Mouse (Mus musculus) Patski (cell line): Measurements from ENCODE around the gene Dip2b. TPM values are rescaled to one million over a fixed set of nuclear protein-coding genes. Genes with fewer than 3 reads are reported as not detected.

Experiments
- ATAC-seq: fragments of 100-300 bp; one replicate; pipeline ENCODE4 v1.8.0; 2021
- CTCF ChIA-PET: fragments of 350-600 bp; sonication (Branson Sonifier 250); formaldehyde crosslinking; loops from one replicate; lab custom pipeline; 2022; ENCODE audit warnings: inconsistent platforms; lab: Charles Lee
- POLR2A ChIA-PET: fragments of 350-600 bp; sonication (Branson Sonifier 250); formaldehyde crosslinking; loops from one replicate; lab custom pipeline; 2022; ENCODE audit warnings: antibody characterized with exemption, inconsistent platforms; lab: Charles Lee
- DNase-seq: peaks from one replicate; pipeline ENCODE4 v3.0.0-alpha.2; 2011; ENCODE audit warnings: low read depth, low spot score
- H3K27me3 ChIP-seq: fragments of 371-371 bp; one replicate; pipeline ENCODE4 v1.5.1; 2021
- CTCF ChIP-seq: fragments of 100-300 bp; IDR thresholded peaks from one replicate; pipeline ENCODE4 v1.5.1; 2021
- in situ Hi-C: fragments of 300-500 bp; cut with MboI; formaldehyde crosslinking; loops from 3 replicates; pipeline ENCODE4 v1.11.1; 2018; ENCODE audit warnings: low pct_unique_long_range_greater_than_20kb, mixed read lengths
- polyA plus RNA-seq: library from polyadenylated mRNA; unstranded; gene quantifications from one replicate; pipeline ENCODE4 v1.2.3, GENCODE M21; 2021

Dip2b gene
- polyA plus RNA-seq, 1 experiment from 2014 or later, result 13.8 TPM

DNA sequence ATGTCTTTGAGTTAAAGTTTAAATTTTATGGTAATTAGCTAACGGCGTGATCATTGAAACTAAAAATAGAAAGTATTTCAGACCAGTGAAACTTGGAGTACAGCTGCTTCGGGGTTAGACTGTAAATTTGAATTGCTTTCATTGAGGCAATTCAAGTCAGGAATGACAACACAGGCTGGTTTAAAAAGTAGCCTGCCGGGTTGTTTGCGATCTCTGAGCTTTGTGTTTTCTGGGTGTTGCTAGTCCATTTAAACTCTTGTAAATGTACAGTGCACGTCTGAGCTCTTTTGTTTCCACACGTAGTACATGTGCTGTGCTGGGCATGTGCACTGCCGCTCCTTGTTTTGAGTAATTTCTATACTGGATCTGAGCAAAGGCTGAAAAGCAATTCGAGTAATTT, 28.2 kb downstream of the Dip2b start:
- POLR2A ChIA-PET, result interaction anchor here (1.0 kb wide), 1 partner anchor 21 kb away, joined by 3 read pairs; no protein-coding TSS in a partner anchor
- in situ Hi-C loops, result no loop called here
- H3K27me3 ChIP-seq, result no peaks in the 10 kb centered on the region
- no peak for TF ChIP-seq CTCF
- CTCF ChIA-PET, result interaction anchor here (0.9 to 2.1 kb wide), 6 partner anchors 11 to 40 kb away, joined by 3 to 10 read pairs (median 4); partner anchors contain the start of gene Dip2b
- ATAC-seq (no peak), DNase-seq (no peak)

DNA sequence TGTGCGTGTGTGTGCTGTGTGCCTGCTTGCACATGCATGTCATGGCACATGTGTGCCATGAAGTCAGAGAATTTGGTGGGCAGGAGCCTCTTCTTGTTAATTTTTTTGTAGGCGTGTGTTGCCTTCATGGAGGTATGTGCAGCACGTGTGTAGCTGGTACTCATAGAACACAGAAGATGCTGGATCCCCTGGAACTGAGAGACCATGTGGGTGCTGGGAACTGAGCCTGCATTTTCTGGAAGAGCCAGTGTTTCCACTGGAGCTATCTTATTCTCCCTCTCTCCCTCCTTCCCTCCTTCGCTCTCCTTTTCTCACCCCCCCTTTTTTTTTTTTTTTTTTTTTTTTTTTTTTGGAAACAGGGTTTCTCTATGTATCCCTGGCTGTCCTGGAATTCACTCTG, 30.6 kb downstream of the Dip2b start:
- TF ChIP-seq CTCF, result no peak
- DNase-seq (no peak), ATAC-seq (no peak)
- H3K27me3 ChIP-seq, result no peaks in the 10 kb centered on the region
- ChIA-PET POLR2A (no interaction called here), CTCF (no interaction called here)
- in situ Hi-C loops, result no loop called here

DNA sequence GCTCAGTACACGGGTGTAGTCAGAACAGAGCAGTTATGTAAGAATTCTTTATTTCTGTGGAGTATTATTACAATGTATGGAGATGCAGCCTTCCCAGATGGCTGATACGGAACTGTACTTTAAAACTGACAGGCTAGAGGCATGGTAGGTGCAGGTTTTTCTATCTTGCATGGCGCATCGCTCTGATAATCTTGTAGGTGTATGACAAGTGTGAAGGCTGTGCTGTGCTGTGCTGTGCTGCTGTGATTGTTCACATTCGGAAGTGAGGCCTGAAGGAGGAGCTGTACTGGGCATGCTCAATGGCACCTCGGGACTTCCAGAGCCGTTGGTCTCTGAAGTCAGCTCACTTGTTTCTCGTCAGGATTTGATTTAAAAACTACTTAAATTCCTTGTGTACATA, 31.6 kb downstream of the Dip2b start:
- ChIA-PET POLR2A (no interaction called here), CTCF (interaction anchor here (1.0 kb wide), 1 partner anchor 18 kb away, joined by 4 read pairs; no protein-coding TSS in a partner anchor)
- TF ChIP-seq CTCF, result no peak
- ATAC-seq (no peak), DNase-seq (no peak)
- in situ Hi-C loops, result no loop called here
- no peaks in the 10 kb centered on the region for H3K27me3 ChIP-seq

DNA sequence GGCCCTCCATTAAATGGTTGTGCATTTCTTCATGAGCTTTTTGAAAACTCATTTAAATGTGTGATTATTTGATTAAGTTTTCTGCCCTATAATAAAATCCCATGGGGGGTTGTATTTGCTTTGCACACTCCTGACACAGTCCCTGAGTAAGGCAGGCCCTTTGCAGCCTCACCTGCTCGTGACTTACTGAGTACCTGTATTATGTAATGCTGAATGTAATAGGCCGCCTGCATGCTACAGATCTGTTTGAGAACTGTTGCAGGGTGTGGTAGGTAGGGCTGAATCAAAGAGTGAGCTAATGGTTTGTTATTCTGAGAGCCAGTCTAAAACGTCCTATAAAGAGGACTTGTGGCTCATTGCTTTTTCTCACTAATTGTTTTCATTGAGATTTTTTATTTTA, 33.4 kb downstream of the Dip2b start:
- DNase-seq (no peak), ATAC-seq (no peak)
- ChIA-PET CTCF (interaction anchor here (1.2 to 2.6 kb wide), 2 partner anchors 15 kb away, joined by 3 to 8 read pairs; no protein-coding TSS in a partner anchor), POLR2A (no interaction called here)
- no peak for TF ChIP-seq CTCF
- H3K27me3 ChIP-seq, result no peaks in the 10 kb centered on the region
- in situ Hi-C loops, result no loop called here

DNA sequence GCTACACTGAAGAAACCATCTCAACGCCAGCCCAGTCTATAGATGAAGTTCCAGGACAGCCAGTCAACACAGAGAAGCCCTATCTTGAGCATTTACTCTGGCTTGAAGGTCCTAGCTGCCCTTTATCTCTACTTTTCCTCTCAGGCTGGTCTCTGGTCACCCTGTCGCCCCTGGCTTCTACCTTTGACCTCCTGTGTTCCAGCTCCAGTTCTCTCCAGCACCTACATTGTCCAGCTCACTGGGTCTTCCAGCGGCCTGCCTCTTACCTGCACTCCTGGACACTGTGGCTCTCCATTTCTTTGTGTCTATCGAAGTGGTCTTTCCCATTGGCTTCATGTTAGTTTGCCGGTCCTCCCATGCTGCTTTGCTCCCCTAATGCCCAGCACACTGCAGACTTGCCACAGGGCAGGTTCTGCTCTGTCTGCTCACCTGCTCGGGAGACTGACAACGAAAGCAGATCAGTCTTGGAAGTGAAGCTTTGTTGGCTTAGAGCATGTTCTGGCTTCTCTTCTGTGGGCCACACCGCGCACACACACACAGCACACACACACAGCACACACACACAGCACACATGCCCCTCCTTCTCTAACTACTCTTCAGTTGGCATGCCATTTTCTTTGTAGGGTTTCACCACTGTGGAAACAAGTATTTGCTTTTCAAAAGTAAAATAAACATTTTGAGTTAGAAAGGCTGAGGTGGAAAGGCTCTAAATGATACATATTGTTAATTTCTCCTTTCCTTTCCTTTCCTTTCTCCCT, 35.4 kb downstream of the Dip2b start:
- ChIA-PET CTCF (interaction anchor here (1.1 to 2.6 kb wide), 3 partner anchors 10 to 13 kb away, joined by 3 to 8 read pairs (median 4); no protein-coding TSS in a partner anchor), POLR2A (interaction anchor here (1.2 kb wide), 1 partner anchor 35 kb away, joined by 3 read pairs; no protein-coding TSS in a partner anchor)
- ATAC-seq, result no peak
- no peak for DNase-seq
- in situ Hi-C loops, result no loop called here
- TF ChIP-seq CTCF, result no peak
- no peaks in the 10 kb centered on the region for H3K27me3 ChIP-seq

DNA sequence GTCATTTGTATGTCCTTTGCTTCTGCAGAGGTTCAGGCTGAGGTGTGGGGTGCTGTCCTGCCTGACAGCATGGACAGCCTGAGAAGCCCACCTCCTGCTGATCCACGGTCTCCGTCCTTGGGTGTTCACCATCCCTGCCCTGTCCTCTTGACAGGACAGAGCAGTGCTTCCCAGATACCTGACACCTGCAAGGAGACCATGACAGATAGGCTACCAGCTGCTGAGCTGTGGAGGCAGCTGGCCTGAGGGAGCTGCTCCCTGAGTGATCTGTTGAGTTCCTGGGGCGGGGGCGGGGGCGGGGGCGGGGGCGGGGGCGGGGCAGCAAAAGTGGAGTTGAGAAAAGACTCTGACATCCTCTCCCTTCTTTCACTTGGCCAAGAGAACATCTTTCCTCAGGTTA, 36.3 kb downstream of the Dip2b start:
- CTCF ChIA-PET, result no interaction called here
- no peak for ATAC-seq
- no peak for TF ChIP-seq CTCF
- POLR2A ChIA-PET, result no interaction called here
- in situ Hi-C loops, result no loop called here
- DNase-seq, result no peak
- no peaks in the 10 kb centered on the region for H3K27me3 ChIP-seq

DNA sequence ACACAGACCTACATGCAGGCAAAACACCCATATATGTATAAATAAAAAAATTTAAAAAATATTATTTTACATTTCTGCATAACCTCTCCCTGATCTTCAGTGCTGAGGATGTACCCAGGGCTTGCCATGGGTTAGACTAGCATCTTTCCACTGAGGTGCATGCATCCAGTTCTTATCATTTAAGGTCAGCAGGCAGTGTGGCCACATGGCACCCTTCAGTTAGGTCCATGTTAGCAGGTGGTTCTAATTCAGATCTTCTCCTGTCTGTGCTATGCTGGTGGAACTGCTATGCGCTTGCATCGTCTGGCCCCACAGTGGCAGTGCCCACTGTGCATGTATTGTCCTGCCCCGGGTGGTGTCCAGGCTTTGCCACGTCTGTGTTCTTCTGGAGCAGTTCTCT, 37.9 kb downstream of the Dip2b start:
- ATAC-seq (no peak), DNase-seq (no peak)
- no peak for TF ChIP-seq CTCF
- POLR2A ChIA-PET, result interaction anchor here (1.6 kb wide), 1 partner anchor 12 kb away, joined by 4 read pairs; no protein-coding TSS in a partner anchor
- no peaks in the 10 kb centered on the region for H3K27me3 ChIP-seq
- in situ Hi-C loops, result no loop called here
- CTCF ChIA-PET, result no interaction called here

DNA sequence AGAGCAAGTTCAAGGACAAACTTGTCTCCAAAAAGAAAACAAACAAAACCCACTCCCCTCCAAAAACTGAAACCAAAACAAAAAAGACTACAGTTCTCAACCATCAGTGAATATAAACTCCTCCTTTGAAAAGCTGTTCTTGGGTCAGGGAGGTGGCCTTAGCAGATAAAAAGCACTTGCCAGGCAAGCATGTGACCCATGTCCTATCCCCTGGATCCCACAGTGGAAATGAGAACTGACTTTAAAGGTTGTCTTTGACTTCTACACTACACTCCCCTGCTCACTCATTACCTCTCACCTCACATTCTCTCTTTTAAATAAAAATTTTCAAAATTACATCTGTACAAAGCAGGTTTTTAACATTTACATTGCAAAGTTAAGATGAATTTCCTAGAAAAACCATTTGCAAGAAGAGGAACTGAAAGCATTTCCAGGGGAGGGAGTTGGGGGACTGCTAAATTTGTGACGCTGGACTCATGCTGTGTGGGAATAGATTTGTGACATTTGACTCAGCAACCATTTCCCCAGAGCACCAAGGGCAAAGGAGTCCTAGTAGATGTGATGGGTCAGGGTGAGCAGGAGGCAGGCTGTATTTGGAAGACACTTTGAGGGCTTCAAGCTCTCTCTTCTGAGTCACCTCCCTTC, 42.5 kb downstream of the Dip2b start:
- POLR2A ChIA-PET, result no interaction called here
- CTCF ChIA-PET, result no interaction called here
- in situ Hi-C loops, result no loop called here
- ATAC-seq (no peak), DNase-seq (no peak)
- H3K27me3 ChIP-seq, result no peaks in the 10 kb centered on the region
- no peak for TF ChIP-seq CTCF

DNA sequence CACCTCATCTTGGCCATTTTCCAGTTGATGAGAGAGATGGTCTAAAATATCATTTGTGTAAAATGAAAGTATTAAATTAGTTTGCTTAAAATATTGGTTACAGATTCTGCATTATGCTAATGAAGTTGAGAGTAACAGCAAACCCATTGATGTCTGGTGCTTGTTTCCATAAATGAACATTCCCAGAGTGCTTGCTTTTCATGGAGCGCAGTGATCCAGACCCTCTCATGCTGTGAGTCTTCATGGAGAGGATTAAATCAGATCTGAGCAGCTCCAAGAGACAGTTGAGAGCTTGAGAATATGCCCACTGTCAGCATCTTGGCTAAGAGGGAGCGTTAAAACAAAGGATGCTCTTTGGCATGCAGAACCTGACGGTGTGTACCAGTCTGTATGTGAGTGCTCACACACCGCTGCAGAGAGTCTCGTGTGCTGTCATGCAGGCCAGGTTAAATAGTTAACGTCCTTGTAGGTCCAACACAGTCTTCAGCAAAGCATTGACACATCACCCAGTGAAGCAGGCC, 43.1 kb downstream of the Dip2b start:
- ATAC-seq (no peak), DNase-seq (no peak)
- ChIA-PET POLR2A (no interaction called here), CTCF (no interaction called here)
- no peak for TF ChIP-seq CTCF
- no peaks in the 10 kb centered on the region for H3K27me3 ChIP-seq
- in situ Hi-C loops, result no loop called here

DNA sequence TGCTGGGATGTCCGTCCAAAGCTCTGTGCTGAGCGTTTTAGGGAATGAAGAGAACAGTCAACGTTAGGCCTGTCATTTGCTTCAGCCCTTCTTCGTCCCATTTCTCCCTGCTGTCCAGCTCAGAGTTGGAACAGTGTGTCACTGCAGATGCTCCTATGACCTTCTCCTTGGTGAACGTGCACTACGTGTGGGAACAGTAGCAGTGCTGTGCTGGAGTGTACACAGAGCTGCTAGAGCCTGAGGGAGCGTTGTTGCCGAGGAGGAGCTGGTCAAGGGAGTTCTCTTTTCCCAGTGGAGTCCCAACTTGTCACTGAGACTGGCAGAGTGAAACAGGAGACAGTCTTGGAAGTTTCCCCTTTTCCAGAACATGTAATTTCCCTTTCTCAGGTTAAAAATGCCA, 43.6 kb downstream of the Dip2b start:
- in situ Hi-C loops, result no loop called here
- DNase-seq, result no peak
- POLR2A ChIA-PET, result interaction anchor here (0.6 kb wide), 1 partner anchor 1183 kb away, joined by 4 read pairs; no protein-coding TSS in a partner anchor
- CTCF ChIA-PET, result interaction anchor here (2.0 kb wide), 1 partner anchor 45 kb away, joined by 5 read pairs; no protein-coding TSS in a partner anchor
- H3K27me3 ChIP-seq, result no peaks in the 10 kb centered on the region
- ATAC-seq, result no peak
- no peak for TF ChIP-seq CTCF
